Mouse (Mus musculus) testis, adult 2 months (tissue): ENCODE results near the gene C1qtnf7.

Source experiments
- CTCF ChIP-seq: fragments of 200-500 bp; IDR thresholded peaks from 2 replicates; pipeline ENCODE4 v1.5.1; 2012; ENCODE audit warnings: low read depth, mild to moderate bottlenecking, inconsistent platforms, low read length, moderate library complexity; ENCODE audit not compliant: control insufficient read depth, insufficient read depth, insufficient replicate concordance
- POLR2A ChIP-seq: fragments of 200-500 bp; IDR thresholded peaks from 2 replicates; pipeline ENCODE4 v1.6.1; 2012; ENCODE audit warnings: low read depth, mild to moderate bottlenecking, inconsistent platforms, low read length, moderate library complexity; ENCODE audit not compliant: control insufficient read depth

DNA sequence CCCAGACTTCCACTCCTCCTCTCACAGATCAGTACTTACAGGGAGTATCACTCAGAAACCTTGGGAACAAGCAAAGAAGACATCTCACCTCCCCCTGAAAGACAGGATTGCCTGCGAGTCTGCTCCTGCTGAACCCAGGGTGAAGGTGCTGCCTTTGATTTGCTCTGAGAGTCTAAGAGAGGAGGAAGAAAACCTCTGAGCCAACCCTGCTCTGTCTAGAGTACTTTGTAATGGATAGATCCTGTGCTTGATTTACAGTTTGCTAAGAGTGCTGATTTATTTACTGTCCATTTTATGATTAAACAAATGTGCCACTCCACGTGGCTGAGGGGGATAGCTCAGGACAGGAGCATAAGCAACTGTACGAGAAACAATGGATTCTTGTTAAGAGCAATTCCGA lies 35.1 kb downstream of the C1qtnf7 start:
- TF ChIP-seq POLR2A, result no peak
- no peak for TF ChIP-seq CTCF
